Mouse (Mus musculus): ENCODE data around the gene Slc25a25.

The Slc25a25 gene

DNA sequence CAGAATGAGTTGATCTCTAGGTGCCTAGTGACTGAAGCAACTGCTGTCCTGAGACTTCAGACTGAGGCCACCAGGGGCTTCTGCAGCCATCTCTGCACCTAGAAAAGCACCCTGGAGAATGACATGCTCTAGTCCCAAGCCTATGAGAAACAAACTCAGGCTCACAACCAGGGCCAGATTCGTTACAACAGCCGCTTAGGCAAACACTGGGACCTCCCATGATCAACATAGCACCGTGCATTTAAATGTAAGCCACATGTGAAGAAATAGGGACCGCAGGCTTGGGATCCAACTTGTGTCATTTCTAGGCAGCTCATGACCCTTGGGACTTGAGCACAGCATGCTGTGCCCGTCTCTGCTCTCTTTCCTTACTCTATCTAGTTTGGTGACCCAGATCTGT, 23.5 kb downstream of the Slc25a25 start:
- DNase-seq: peak; percentile 28

GRCm38 (mm10) chr2:32426141-32426540, 25.1 kb downstream of the Slc25a25 start:
- no peak for DNase-seq

DNA sequence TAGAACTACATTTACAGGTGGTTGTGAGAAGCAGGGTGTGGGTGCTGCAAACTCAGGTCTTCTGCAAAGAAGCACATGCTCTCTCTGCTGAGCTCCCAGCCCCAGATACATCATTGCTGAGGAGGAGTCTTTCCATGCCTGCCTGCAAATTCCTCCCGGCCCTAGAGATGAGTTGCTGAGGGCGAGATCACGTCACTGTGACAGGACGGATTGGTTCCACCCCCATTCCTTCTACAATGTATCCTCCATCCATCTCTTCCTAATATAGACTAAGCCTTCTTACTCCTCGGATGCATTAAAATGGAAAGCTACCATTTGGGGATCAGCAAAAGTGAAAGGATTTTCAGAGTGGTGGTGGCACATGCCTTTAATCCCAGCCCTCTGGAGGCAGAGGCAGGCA, 25.7 kb downstream of the Slc25a25 start:
- DNase-seq: peak; percentile 20

DNA sequence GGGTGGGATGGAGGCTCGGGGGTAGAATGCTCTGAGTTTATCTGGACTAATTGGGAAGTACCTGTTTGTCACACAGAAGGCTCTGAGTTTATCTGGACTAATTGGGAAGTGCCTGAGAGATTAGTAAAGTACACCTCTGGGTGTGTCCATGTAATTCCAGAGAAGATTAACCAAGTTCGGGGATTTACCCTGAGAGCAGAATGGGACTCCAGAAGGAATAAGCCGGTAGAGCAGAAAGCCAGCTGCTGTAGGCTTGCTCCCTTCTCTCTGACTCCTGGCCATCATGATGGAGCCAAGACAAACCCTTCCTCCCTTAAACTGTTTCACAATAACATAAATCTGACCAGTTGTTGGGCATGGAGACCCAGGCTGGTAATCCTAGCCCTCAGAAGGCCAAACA, 26.4 kb downstream of the Slc25a25 start:
- DNase-seq: peak; percentile 22

DNA sequence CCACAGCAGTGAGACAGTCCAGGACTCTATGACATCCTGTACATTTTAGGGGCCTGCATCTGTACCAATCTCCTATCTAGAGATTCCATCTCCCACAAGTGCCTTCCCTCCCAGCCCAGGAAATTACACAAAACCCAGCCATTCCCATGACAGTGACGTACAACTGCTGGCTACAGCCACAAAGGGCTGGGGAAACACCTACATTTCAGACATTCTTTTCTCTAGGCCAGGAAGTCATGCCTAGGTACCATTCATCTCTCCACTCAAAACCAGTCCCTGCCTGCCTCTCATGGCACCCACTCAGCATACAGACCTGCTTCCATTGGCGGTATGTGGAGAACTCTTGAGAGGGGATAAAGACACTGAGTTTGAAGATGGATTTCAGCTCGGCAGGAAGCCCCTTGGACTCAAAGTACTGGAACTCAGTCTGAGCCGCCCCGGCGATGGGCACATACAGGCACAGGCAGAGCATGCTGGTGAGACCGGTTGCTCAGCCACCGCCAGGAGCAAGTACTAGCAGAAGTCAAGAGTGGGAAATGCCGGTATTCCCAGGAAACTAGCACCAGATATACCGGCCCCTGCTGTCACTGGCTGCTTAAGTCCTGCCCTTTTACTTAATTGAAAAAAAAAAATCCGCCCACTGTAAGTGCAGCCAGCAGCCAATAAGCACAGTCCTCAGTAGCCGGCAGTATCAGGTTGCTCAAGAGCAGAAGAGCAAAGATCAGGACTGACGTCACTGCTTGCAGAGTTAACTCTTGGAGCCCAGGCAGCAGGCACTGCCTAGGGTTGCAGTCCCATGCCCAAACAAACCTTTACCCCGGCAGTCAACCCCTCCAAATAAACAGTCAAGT, 27.5 kb downstream of the Slc25a25 start:
- DNase-seq: peak; percentile 74

GRCm38 (mm10) chr2:32421851-32422251, 29.4 kb downstream of the Slc25a25 start:
- DNase-seq: no peak

GRCm38 (mm10) chr2:32420647-32421046, 30.6 kb downstream of the Slc25a25 start:
- no peak for DNase-seq

DNA sequence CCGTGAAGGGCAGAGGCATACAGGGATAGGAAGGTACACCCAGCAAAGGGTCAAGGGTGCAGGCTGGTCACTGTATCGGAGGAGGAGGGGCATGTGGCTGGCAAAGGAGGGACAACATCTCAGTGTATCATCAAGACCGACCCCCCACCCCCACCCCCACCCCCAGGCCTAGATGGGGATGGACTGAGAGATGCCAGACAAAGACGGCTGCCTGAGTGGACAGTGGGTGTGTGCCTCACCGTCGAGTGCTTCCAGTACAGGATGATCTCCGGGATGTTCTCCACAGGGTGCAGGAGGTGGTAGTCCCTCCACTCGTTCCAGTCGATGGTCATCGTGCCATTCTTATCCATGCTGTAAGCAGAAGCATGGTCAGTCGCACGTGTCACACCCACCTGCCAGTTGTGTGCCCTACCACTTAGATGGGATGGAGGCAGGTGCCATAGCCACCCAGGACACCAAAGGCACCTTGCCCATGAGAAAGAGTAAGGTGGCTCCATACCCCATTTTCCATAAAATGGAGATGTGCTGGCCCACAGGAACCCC, 31.1 kb downstream of the Slc25a25 start:
- no peak for DNase-seq

GRCm38 (mm10) chr2:32419359-32419758, 31.9 kb downstream of the Slc25a25 start:
- peak; percentile 84 for DNase-seq

GRCm38 (mm10) chr2:32418430-32419151, 32.7 kb downstream of the Slc25a25 start:
- DNase-seq: no peak

DNA sequence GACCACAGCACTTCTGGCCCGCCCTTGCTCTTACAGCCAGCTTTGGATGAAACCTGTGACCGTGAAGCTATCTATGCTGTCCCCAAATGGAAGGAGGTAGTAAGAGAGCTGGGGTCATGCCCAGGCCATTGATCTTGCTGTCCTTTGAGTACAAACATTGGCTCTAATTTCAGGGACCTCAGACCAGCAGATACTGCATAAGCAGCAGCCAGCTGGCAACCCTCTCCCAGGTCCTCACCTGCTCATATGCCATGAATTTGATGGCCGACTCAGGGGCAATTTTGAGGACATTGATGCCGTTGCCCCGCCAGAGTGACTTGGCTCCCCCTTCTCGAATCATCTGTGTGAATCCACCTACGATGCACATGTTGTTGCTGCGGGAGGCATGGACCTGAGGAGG, 33.8 kb downstream of the Slc25a25 start:
- no peak for DNase-seq

GRCm38 (mm10) chr2:32416556-32416955, 34.7 kb downstream of the Slc25a25 start:
- no peak for DNase-seq

GRCm38 (mm10) chr2:32415801-32416200, 35.4 kb downstream of the Slc25a25 start:
- no peak for DNase-seq

DNA sequence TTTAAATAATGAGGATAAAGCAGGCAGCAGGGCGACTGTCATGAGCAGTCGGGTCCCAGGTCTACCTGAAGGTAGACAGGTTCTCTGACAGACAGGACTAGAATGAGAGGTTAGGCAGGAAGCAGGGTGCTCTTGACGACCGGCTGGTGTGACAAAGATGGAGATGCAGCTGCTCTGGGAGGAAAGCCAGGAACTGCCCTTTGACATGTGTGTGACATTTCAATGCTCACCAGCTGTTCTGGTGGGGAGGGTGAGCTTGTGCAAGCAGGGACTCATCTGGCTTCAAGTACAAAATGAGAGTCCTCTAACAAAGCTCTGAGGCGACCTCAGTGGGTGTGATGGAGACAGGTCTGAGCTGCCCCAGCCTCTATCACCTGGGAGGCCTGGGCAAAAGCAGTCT, 37.3 kb downstream of the Slc25a25 start:
- no peak for DNase-seq

DNA sequence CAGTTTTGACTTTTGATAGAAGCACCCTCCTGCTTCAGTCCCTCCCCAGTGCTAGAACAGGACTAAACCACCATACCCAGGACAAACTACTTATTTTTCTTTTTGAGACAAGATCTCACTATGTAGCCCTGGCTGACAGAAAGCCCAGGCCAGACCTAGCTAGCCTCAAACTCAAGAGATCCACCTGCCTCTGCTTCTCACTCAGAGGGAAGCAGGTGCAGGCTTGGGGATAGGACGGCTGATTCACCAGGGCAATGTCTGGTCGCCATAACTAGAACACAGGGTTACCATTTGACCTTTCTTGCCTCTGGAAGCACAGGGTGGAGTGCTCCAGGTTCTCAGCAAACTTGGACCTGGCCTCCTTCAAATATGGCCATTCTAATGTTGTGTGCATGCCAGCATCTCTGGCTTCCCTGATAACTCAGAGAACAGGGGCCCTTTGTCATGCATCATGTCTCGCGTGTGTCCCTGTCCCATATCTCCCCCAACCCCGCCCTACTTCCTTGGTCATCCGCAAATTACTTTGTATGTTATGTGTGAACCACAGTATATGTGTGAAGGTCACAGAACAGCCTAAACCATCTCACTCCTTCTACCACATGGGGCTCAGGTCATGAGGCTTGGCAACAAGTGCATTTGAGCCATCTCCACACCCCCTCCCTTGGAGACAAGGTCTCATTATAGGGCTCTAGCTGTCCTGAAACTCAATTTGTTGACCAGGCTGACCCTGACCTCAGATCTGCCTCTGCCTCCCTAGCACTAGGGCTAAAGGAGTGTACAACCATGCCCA, 38.3 kb downstream of the Slc25a25 start:
- DNase-seq: no peak

DNA sequence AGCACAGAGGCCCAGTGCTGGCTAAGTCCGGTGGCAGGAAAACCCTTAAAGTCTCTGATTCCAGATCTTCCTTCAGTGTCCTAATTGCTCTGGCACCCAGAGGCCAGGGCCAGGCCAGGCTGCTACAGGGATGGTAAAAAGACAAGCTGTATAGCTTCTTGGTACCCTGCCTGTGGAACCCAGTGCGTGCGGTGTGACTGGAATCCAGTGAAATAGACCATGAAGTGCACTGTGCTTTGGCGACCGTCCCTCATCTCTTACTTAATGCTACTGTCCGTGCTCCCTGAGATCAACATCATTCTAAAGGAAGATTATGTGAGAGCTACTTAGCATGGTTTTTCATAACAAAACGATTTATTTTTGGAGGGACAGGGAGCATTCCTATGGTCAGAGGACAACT, 39.8 kb downstream of the Slc25a25 start:
- DNase-seq: no peak

DNA sequence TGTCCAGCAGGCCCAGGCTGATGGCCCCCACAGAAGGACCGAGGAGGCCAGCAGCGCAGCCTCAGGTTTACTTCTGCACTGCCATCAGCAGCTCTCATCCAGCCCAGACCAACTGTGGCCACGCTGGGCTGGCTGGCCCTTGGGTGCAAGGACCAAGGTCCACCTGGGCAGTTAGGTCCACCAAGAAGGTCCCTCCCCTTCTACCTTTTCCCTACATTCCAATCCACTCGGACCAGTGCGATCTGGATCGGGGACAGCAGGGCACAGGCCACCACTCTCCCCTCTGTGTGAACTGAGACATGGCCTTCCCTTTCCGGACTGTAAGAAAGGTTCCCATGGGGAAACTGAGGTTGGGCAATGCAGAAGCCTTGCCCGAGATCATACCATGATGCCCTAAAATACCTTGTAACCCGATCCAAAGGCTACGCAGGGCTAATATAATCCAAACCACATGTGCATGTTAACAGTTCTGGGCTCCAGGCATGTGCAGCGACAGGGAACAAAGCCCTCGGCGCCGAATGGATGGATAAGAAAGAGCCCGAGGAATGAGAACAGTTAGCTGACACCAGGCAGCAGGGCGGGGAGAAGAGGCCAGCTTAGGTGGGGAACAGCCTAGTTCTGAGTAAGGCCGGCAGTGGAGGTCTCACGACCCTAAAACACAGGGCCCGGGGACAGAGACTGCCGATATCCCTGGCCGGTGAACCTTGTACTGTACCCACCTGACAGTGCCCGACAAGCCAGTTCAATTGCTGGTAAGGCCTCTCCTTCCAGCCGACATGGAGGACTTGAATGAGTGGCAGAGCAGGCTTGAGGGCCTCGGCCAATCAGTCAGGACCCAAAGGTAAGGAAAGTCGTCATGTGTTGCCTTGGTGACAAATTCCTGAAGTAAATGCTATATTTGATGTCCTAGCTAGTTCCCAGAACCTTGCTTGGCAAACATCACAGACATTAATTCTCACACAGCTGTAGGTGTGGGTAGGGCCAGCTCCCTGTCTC, 42.5 kb downstream of the Slc25a25 start:
- DNase-seq: no peak

DNA sequence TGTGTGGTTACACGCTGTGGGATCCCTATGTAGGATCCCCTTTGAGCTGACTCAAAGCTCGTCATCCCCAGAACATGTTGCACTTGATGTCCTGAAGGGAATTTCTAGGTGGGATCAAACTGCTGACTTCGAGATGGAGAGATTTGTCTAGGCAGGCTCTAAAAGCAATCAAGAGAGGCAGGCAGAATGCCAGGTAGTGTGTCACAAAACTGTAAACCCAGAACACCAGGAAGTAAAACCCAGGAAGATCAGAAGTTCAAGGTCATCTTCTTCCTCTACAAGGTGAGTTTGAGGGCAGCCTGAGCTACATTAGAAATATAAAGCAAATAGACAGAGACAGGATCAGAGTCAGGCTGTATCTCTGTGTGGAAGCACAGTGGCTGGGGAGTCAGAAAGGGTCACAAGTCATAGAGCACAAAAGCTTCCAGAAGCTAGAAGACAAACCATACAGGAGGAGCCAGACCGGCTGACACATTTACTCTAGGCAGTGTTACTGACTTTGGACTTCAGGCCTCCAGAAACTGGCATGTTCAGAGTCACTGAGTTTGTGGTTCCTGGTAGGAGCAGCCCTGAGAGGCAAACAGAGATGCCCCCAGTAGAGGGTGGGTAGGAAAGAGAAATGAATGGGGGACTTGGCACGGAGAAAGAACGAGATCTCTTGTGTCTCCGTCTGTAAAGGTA, 44.0 kb downstream of the Slc25a25 start:
- no peak for DNase-seq

DNA sequence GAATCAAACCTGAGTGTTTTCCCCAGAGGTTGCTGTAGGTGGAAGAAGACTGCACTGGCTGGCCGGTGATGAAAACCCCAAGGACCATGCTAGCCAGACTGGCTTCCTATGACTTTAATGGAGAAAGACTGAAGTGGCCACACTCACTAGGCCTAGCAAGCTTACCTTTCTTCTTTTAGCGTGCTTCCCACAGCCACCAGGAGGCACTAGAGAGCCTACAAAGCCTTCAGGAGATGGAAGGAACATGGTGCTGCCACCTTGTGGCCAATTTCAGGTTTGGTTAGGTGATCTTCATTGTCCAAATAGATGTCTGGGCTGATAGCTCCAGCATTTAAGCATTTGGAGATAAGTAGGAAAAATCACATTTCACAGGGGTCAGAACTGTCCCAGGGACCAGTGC, 46.6 kb downstream of the Slc25a25 start:
- peak; percentile 97 for DNase-seq

GRCm38 (mm10) chr2:32396695-32397094, 54.5 kb downstream of the Slc25a25 start:
- no peak for DNase-seq

DNA sequence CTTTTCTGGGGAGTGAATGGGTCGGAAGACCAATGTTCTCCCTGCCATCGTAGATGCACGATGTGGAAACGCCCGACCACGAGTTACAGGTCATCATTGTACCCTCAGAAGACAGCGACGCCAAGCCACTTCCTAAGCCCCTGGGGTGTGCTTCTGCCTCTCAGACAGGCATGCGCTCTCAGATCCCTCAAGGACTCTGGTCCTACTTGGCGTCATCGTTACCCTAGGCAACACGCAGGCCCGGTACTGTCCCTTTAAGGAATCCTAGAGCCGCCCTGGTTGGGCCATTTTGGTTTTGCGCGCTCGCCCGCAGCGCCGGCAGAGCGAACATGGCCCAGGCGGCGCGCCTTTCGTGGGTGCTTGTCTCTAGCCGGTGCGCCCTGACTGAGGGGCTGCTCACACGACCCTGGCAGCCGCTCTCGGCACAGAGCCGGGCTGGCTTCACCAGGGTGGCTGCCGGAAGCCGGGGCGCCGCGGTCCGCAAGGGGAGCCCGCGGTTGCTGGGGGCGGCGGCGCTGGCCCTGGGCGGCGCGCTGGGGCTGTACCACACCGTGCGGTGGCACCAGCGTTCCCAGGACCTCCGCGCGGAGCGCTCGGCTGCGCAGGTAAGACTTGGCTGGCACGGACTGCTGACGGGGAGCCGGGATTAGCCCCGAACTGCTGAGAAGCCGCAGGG, 55.2 kb downstream of the Slc25a25 start:
- peak; percentile 91 for DNase-seq
